Mouse (Mus musculus): ENCODE measurements around the gene D17H6S53E. TPM values are rescaled to one million over a fixed set of nuclear protein-coding genes. Genes with fewer than 3 reads are reported as not detected.
A peak's percentile ranks its signal among the peaks of the same experiment; 100 is the strongest.

The D17H6S53E gene
- polyA plus RNA-seq, 1 experiment, result 12.1 TPM

GRCm38 (mm10) chr17:35128996-35129395 lies 2.8 kb downstream of the D17H6S53E start:
- Histone ChIP-seq H3K4me3 (replicated peaks; ENCODE audit: extremely low read depth, low read depth, low read length) (no peak overlapping the region), H3K4me1 (ENCODE audit: control insufficient read depth, insufficient read depth, low read length) (peaks cover 16% of the 10 kb centered on the region)
- DNase-seq, result no peak
- TF ChIP-seq POLR2A (IDR thresholded peaks at IDR 0.05; ENCODE audit: borderline replicate concordance, extremely low read depth, low read depth, low read length), result no peak
- TF ChIP-seq CTCF (IDR thresholded peaks at IDR 0.05; ENCODE audit: insufficient read depth, low read length), result no peak
- 58% methylated on average over 11 of the region's 11 CpGs for WGBS

GRCm38 (mm10) chr17:35131038-35131437 lies 4.9 kb downstream of the D17H6S53E start:
- no peak for TF ChIP-seq POLR2A (IDR thresholded peaks at IDR 0.05; ENCODE audit: borderline replicate concordance, extremely low read depth, low read depth, low read length)
- TF ChIP-seq CTCF (IDR thresholded peaks at IDR 0.05; ENCODE audit: insufficient read depth, low read length), result no peak
- WGBS, result 88% methylated on average over 8 of the region's 8 CpGs
- peaks cover 11% of the 10 kb centered on the region for H3K4me1 ChIP-seq (ENCODE audit: control insufficient read depth, insufficient read depth, low read length)
- DNase-seq, result no peak
- H3K4me3 ChIP-seq (replicated peaks; ENCODE audit: extremely low read depth, low read depth, low read length), result no peak overlapping the region

GRCm38 (mm10) chr17:35131500-35132173 lies 5.5 kb downstream of the D17H6S53E start, which contains the start of gene Apom:
Gene Apom, minus strand, starts transcription at chr17:35132050.
- DNase-seq, result no peak
- TF ChIP-seq POLR2A (IDR thresholded peaks at IDR 0.05; ENCODE audit: borderline replicate concordance, extremely low read depth, low read depth, low read length) (no peak), CTCF (IDR thresholded peaks at IDR 0.05; ENCODE audit: insufficient read depth, low read length) (no peak)
- peaks cover 16% of the 10 kb centered on the region for H3K4me1 ChIP-seq (ENCODE audit: control insufficient read depth, insufficient read depth, low read length)
- 78% methylated on average over 15 of the region's 15 CpGs for WGBS
- H3K4me3 ChIP-seq (replicated peaks; ENCODE audit: extremely low read depth, low read depth, low read length), result no peak within 1 kb of the TSS

- WGBS, result 56% methylated on average over 3 of the region's 3 CpGs
- no peak overlapping the region for H3K4me3 ChIP-seq (replicated peaks; ENCODE audit: extremely low read depth, low read depth, low read length)
- H3K4me1 ChIP-seq (ENCODE audit: control insufficient read depth, insufficient read depth, low read length), result peaks cover 13% of the 10 kb centered on the region
- TF ChIP-seq POLR2A (IDR thresholded peaks at IDR 0.05; ENCODE audit: borderline replicate concordance, extremely low read depth, low read depth, low read length) (no peak), CTCF (IDR thresholded peaks at IDR 0.05; ENCODE audit: insufficient read depth, low read length) (no peak)
- DNase-seq, result no peak
Measured at GRCm38 (mm10) chr17:35132174-35132560, 6.0 kb downstream of the D17H6S53E start.

GRCm38 (mm10) chr17:35133517-35133916 lies 7.3 kb downstream of the D17H6S53E start:
- peaks cover 7% of the 10 kb centered on the region for H3K4me1 ChIP-seq (ENCODE audit: control insufficient read depth, insufficient read depth, low read length)
- WGBS, result 89% methylated on average over 7 of the region's 7 CpGs
- TF ChIP-seq CTCF (IDR thresholded peaks at IDR 0.05; ENCODE audit: insufficient read depth, low read length) (no peak), POLR2A (IDR thresholded peaks at IDR 0.05; ENCODE audit: borderline replicate concordance, extremely low read depth, low read depth, low read length) (no peak)
- no peak for DNase-seq
- H3K4me3 ChIP-seq (replicated peaks; ENCODE audit: extremely low read depth, low read depth, low read length), result no peak overlapping the region

GRCm38 (mm10) chr17:35134801-35135590 lies 8.8 kb downstream of the D17H6S53E start, which contains the start of gene Bag6:
Gene Bag6, plus strand, starts transcription at chr17:35135178.
- TF ChIP-seq POLR2A (IDR thresholded peaks at IDR 0.05; ENCODE audit: borderline replicate concordance, extremely low read depth, low read depth, low read length) (peak; percentile 68; the same call in 1 of the 2 replicates), CTCF (IDR thresholded peaks at IDR 0.05; ENCODE audit: insufficient read depth, low read length) (no peak)
- peak within 1 kb of the TSS; percentile 99 for H3K4me3 ChIP-seq (replicated peaks; ENCODE audit: extremely low read depth, low read depth, low read length)
- under 1% methylated on average over 66 of the region's 66 CpGs for WGBS
- H3K4me1 ChIP-seq (ENCODE audit: control insufficient read depth, insufficient read depth, low read length), result peaks cover 7% of the 10 kb centered on the region
- peak; percentile 97 for DNase-seq

- Histone ChIP-seq H3K4me1 (ENCODE audit: control insufficient read depth, insufficient read depth, low read length) (peaks cover 11% of the 10 kb centered on the region), H3K4me3 (replicated peaks; ENCODE audit: extremely low read depth, low read depth, low read length) (peak overlapping the region; percentile 99)
- no peak for DNase-seq
- under 1% methylated on average over 43 of the region's 43 CpGs for WGBS
- no peak for TF ChIP-seq POLR2A (IDR thresholded peaks at IDR 0.05; ENCODE audit: borderline replicate concordance, extremely low read depth, low read depth, low read length)
- no peak for TF ChIP-seq CTCF (IDR thresholded peaks at IDR 0.05; ENCODE audit: insufficient read depth, low read length)
Measured at GRCm38 (mm10) chr17:35135591-35136320, 9.6 kb downstream of the D17H6S53E start.

- Histone ChIP-seq H3K4me3 (replicated peaks; ENCODE audit: extremely low read depth, low read depth, low read length) (no peak overlapping the region), H3K4me1 (ENCODE audit: control insufficient read depth, insufficient read depth, low read length) (peaks cover 11% of the 10 kb centered on the region)
- no peak for TF ChIP-seq POLR2A (IDR thresholded peaks at IDR 0.05; ENCODE audit: borderline replicate concordance, extremely low read depth, low read depth, low read length)
- no peak for TF ChIP-seq CTCF (IDR thresholded peaks at IDR 0.05; ENCODE audit: insufficient read depth, low read length)
- no peak for DNase-seq
- 79% methylated on average over 3 of the region's 3 CpGs for WGBS
Measured at GRCm38 (mm10) chr17:35139269-35139668, 13.1 kb downstream of the D17H6S53E start.

GRCm38 (mm10) chr17:35140490-35140996 lies 14.4 kb downstream of the D17H6S53E start:
- DNase-seq, result no peak
- 72% methylated on average over 16 of the region's 16 CpGs for WGBS
- H3K4me3 ChIP-seq (replicated peaks; ENCODE audit: extremely low read depth, low read depth, low read length), result no peak overlapping the region
- TF ChIP-seq POLR2A (IDR thresholded peaks at IDR 0.05; ENCODE audit: borderline replicate concordance, extremely low read depth, low read depth, low read length), result no peak
- peaks cover 11% of the 10 kb centered on the region for H3K4me1 ChIP-seq (ENCODE audit: control insufficient read depth, insufficient read depth, low read length)
